8 mouse cellular contexts compared by ENCODE assay signal in genomic region chr10:75439211-75439811, GRCm38 (mm10). TPM values are rescaled to one million over a fixed set of nuclear protein-coding genes. Genes with fewer than 3 reads are reported as not detected.
DNase-seq lines count a peak whose midpoint lies in the region; ATAC-seq and TF ChIP-seq lines count a peak whose summit lies in the region.

No protein-coding gene starts in this region.

- peak; percentile 73 for TF ChIP-seq CTCF in lung, adult 2 months (IDR thresholded peaks at IDR 0.05; ENCODE audit: insufficient read depth, low read length)
- peak; percentile 69 for TF ChIP-seq CTCF in bone marrow, adult 2 months (IDR thresholded peaks at IDR 0.05; ENCODE audit: control insufficient read depth, insufficient read depth, low read length)

- no peak for TF ChIP-seq POLR2A in lung, adult 2 months (IDR thresholded peaks at IDR 0.05; ENCODE audit: borderline replicate concordance, extremely low read depth, low read depth, low read length)
- TF ChIP-seq POLR2A in bone marrow, adult 2 months (IDR thresholded peaks at IDR 0.05; ENCODE audit: borderline replicate concordance, control insufficient read depth, low read depth, low read length), result no peak

- peaks cover 4% of the 10 kb centered on the region; the same call in 1 of the 2 replicates for H3K4me1 ChIP-seq in lung, adult 2 months (ENCODE audit: control insufficient read depth, insufficient read depth, low read length)
- peaks cover 1% of the 10 kb centered on the region; the same call in 1 of the 2 replicates for H3K4me1 ChIP-seq in bone marrow, adult 2 months (ENCODE audit: control insufficient read depth, insufficient read depth, low read length)
- H3K4me1 ChIP-seq in forebrain, embryonic 11.5 days (replicated peaks; ENCODE audit: control insufficient read depth, insufficient read depth, low read length), result no peaks in the 10 kb centered on the region
- peaks cover 11% of the 10 kb centered on the region; the same call in 1 of the 2 replicates for H3K4me1 ChIP-seq in lung, embryonic 16.5 days (replicated peaks; ENCODE audit: control insufficient read depth, insufficient read depth, low read length)

- 28% methylated on average over 7 of the region's 7 CpGs for WGBS in lung, adult 2 months
- 41% methylated on average over 7 of the region's 7 CpGs for WGBS in bone marrow, adult 2 months
- WGBS in forebrain, embryonic 11.5 days, result 45% methylated on average over 7 of the region's 7 CpGs
- 41% methylated on average over 7 of the region's 7 CpGs for WGBS in lung, embryonic 16.5 days

- H3K27me3 ChIP-seq in forebrain, embryonic 11.5 days (ENCODE audit: control insufficient read depth, insufficient read depth, low read length), result no peaks in the 10 kb centered on the region
- H3K27me3 ChIP-seq in lung, embryonic 16.5 days (ENCODE audit: control insufficient read depth, insufficient read depth, low read depth, low read length), result no peaks in the 10 kb centered on the region

- no peak overlapping the region for H3K27ac ChIP-seq in bone marrow, adult 2 months (ENCODE audit: control insufficient read depth, insufficient read depth, low read depth, low read length, poor library complexity)
- H3K27ac ChIP-seq in forebrain, embryonic 11.5 days (ENCODE audit: low read depth, low read length), result no peak overlapping the region
- H3K27ac ChIP-seq in lung, embryonic 16.5 days (ENCODE audit: low read length), result no peak overlapping the region

- DNase-seq in lung, adult 2 months, result peak; percentile 46
- DNase-seq in lung, postnatal 25 days (ENCODE audit: low spot score), result no peak
- DNase-seq in forebrain, embryonic 11.5 days (ENCODE audit: low spot score), result peak; percentile 78
- peak; percentile 24 for DNase-seq in hindlimb bud, embryonic 11.5 days (ENCODE audit: extremely low spot score, low read depth, low spot score)
- peak; percentile 55 for DNase-seq in retina, postnatal 7 days (ENCODE audit: low read depth, low spot score)

- no peaks in the 10 kb centered on the region for H3K9me3 ChIP-seq in forebrain, embryonic 11.5 days (ENCODE audit: control insufficient read depth, low read length)
- H3K9me3 ChIP-seq in lung, embryonic 16.5 days (ENCODE audit: control insufficient read depth, low read length), result no peaks in the 10 kb centered on the region

- H3K9ac ChIP-seq in forebrain, embryonic 11.5 days (ENCODE audit: low read length), result no peak overlapping the region
- no peak overlapping the region for H3K9ac ChIP-seq in lung, embryonic 16.5 days (ENCODE audit: low read length)

- no peaks in the 10 kb centered on the region for H3K36me3 ChIP-seq in forebrain, embryonic 11.5 days (ENCODE audit: control insufficient read depth, insufficient read depth, low read length)
- H3K36me3 ChIP-seq in lung, embryonic 16.5 days (ENCODE audit: control insufficient read depth, insufficient read depth, low read length), result no peaks in the 10 kb centered on the region

- H3K4me2 ChIP-seq in forebrain, embryonic 11.5 days (ENCODE audit: low read depth, low read length, severe bottlenecking), result no peak overlapping the region
- no peak overlapping the region for H3K4me2 ChIP-seq in lung, embryonic 16.5 days (ENCODE audit: low read depth, low read length)

- ATAC-seq in forebrain, embryonic 11.5 days (replicated peaks; ENCODE audit: low FRiP score), result peak; percentile 76
- ATAC-seq in lung, embryonic 16.5 days (ENCODE audit: low read depth), result 0 out of 2 replicates have a peak, but pooled peaks have one; percentile 19
- ATAC-seq in inflammation-experienced regulatory T-cells, adult 6 months, result no peak

- no peak overlapping the region for H3K4me3 ChIP-seq in lung, adult 2 months (replicated peaks; ENCODE audit: extremely low read depth, low read depth, low read length)
- no peak overlapping the region for H3K4me3 ChIP-seq in bone marrow, adult 2 months (replicated peaks; ENCODE audit: control insufficient read depth, low read depth, low read length)
- H3K4me3 ChIP-seq in forebrain, embryonic 11.5 days (ENCODE audit: low read depth, low read length), result no peak overlapping the region
- no peak overlapping the region for H3K4me3 ChIP-seq in lung, embryonic 16.5 days (ENCODE audit: low read length)

RNA-seq across cellular contexts. Expression of gene Upb1, which starts 38.4 kb away (rescaled TPM):
- 0.35 and 0.59 TPM in 2 replicates for polyA plus RNA-seq in lung, adult 2 months (2012; rRNA removed)
- polyA plus RNA-seq in bone marrow, adult 2 months (2011; ENCODE audit: insufficient read depth, insufficient read length, low replicate concordance, missing spikeins), result 1.5 and 3.2 TPM in 2 replicates
- polyA plus RNA-seq in forebrain, embryonic 11.5 days (2014; fragmentation: Nextera tagmentation; extraction: Ambion mirVana), result 0.59 TPM in 1 of 2 replicates, not detected in the other
- polyA plus RNA-seq in lung, embryonic 16.5 days (2015; fragmentation: Nextera tagmentation; extraction: Ambion mirVana), result 0.44 and 1.6 TPM in 2 replicates
- under 1 TPM; 0.21 to 0.59 (median 0.29) TPM for polyA plus RNA-seq in inflammation-experienced regulatory T-cells, adult 6 months (2017; shearing (Covaris generic))
